Mouse (Mus musculus): ENCODE results near the gene Fgd6.

DNA sequence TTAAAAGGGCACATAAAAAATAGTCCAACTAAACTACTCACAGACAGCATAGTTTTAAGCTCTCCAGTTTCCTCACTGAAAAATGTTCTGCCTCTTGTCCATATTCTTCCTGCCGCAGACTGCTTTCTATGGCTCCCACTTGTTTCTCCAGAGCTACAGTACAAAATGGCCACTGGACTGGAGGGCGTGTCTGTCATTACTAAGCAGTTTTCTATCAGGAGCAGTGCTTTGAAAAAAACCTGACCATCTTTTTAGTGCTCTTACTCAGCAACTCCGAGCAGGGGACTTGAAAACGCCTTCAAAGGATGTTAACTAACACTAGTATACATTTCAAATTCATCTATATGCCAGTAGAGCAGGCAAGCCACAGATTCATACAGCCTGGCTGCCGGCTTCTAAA lies 15.2 kb upstream of the Fgd6 start:
- TF ChIP-seq TAL1 (IDR thresholded peaks at IDR 0.05; ENCODE audit: low read length) (no peak), GATA1 (IDR thresholded peaks at IDR 0.05; ENCODE audit: low read length) (no peak)
